ENCODE assay signal across 16 mouse cellular contexts in the genomic region with DNA sequence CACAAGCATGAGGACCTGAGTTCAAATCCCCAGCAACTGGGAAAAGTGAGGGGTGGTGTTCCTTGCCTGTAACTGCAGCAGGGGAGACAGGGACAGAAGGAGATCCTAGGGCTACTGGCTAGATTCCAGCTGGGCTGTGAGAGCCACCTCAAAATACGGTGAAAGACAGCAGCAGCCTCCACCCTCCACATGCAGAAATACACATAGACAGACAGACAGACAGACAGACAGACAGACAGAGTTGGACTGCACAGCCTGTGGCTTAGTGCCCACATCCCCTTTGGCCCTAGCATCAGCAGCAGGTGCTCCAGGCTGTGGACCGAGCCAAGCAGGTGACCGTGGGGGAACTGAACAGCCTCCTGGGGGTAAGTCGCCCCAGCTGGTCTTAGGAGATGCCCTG. TPM values are rescaled to one million over a fixed set of nuclear protein-coding genes. Genes with fewer than 3 reads are reported as not detected.
DNase-seq lines count a peak whose midpoint lies in the region; ATAC-seq and TF ChIP-seq lines count a peak whose summit lies in the region.
"Had no signal": no experiment of that assay in that cellular context is flagged by ENCODE, and none has a peak within 500 bp of the region (broad histone marks: within the 10 kb centered on the region; RNA-seq: fewer than 3 reads in every experiment).

No protein-coding gene starts in this region.

- TF ChIP-seq CTCF in cerebellum, adult 2 months (IDR thresholded peaks at IDR 0.05; ENCODE audit: borderline replicate concordance, insufficient read depth, low read depth, low read length), result no peak
- TF ChIP-seq CTCF in E14TG2a.4 (conservative IDR thresholded peaks at IDR 0.05; ENCODE audit: low read length), result no peak
- TF ChIP-seq CTCF in lung, adult 2 months (IDR thresholded peaks at IDR 0.05; ENCODE audit: insufficient read depth, low read length), result no peak

- DNase-seq in cerebellum, adult 2 months, result peak; percentile 58 to 62
- DNase-seq in cerebellum, adult 8-10 months, result no peak
- no peak for DNase-seq in kidney, postnatal 10 days
- no peak for DNase-seq in lung, postnatal 4 days
- DNase-seq in lung, adult 2 months, result no peak
- DNase-seq: adrenal gland, postnatal 36 days; gastrocnemius, postnatal 25 days; right cerebral cortex, postnatal 4 days had no signal

- TF ChIP-seq POLR2A in cerebellum, adult 2 months (IDR thresholded peaks at IDR 0.05; ENCODE audit: borderline replicate concordance, insufficient read depth, low read length), result no peak
- no peak for TF ChIP-seq POLR2A in lung, adult 2 months (IDR thresholded peaks at IDR 0.05; ENCODE audit: borderline replicate concordance, extremely low read depth, low read depth, low read length)

- H3K4me3 ChIP-seq in cerebellum, adult 2 months (replicated peaks; ENCODE audit: insufficient read depth, low read depth, low read length), result peak overlapping the region; percentile 3
- no peak overlapping the region for H3K4me3 ChIP-seq in kidney, embryonic 15.5 days (replicated peaks)
- H3K4me3 ChIP-seq in E14TG2a.4 (replicated peaks; ENCODE audit: low read length), result peak overlapping the region; percentile 61
- no peak overlapping the region for H3K4me3 ChIP-seq in lung, adult 2 months (replicated peaks; ENCODE audit: extremely low read depth, low read depth, low read length)
- H3K4me3 ChIP-seq: embryonic facial prominence, embryonic 12.5 days; heart, embryonic 12.5 days; intestine, embryonic 15.5 days had no signal

- no peaks in the 10 kb centered on the region for H3K27me3 ChIP-seq in cerebellum, adult 2 months (ENCODE audit: control insufficient read depth, insufficient read depth, low read length)
- peaks cover 23% of the 10 kb centered on the region for H3K27me3 ChIP-seq in kidney, embryonic 15.5 days
- peaks cover 92% of the 10 kb centered on the region for H3K27me3 ChIP-seq in E14TG2a.4 (ENCODE audit: insufficient read depth, low read length)
- H3K27me3 ChIP-seq: Patski had no signal

- H3K27ac ChIP-seq in cerebellum, adult 2 months (ENCODE audit: insufficient read depth, low read length), result peak overlapping the region; percentile 43
- H3K27ac ChIP-seq in kidney, embryonic 15.5 days, result 0 out of 2 replicates have a peak overlapping the region, but pooled peaks have one; percentile 52
- H3K27ac ChIP-seq: embryonic facial prominence, embryonic 12.5 days; intestine, embryonic 15.5 days had no signal

- no peak overlapping the region for H3K9ac ChIP-seq in kidney, embryonic 15.5 days
- H3K9ac ChIP-seq: embryonic facial prominence, embryonic 12.5 days; heart, embryonic 12.5 days; intestine, embryonic 15.5 days; lung, embryonic 14.5 days had no signal

- ATAC-seq in kidney, embryonic 15.5 days (replicated peaks; ENCODE audit: low FRiP score), result no peak
- peak; percentile 46 for ATAC-seq in granulocyte monocyte progenitor cell, adult 5-6 weeks (replicated peaks; ENCODE audit: poor library complexity, severe bottlenecking)
- ATAC-seq: intestine, embryonic 15.5 days; Patski had no signal

- H3K4me1 ChIP-seq in cerebellum, adult 2 months (ENCODE audit: control insufficient read depth, insufficient read depth, low read length), result peaks cover 41% of the 10 kb centered on the region
- H3K4me1 ChIP-seq in kidney, embryonic 15.5 days, result peaks cover 66% of the 10 kb centered on the region
- peaks cover 42% of the 10 kb centered on the region for H3K4me1 ChIP-seq in E14TG2a.4 (replicated peaks; ENCODE audit: low read depth, low read length)
- H3K4me1 ChIP-seq in lung, adult 2 months (ENCODE audit: control insufficient read depth, insufficient read depth, low read length), result peaks cover 5% of the 10 kb centered on the region; the same call in 1 of the 2 replicates

- H3K36me3 ChIP-seq in kidney, embryonic 15.5 days, result peaks cover 17% of the 10 kb centered on the region
- no peaks in the 10 kb centered on the region for H3K36me3 ChIP-seq in E14TG2a.4 (ENCODE audit: insufficient read depth, low read length)
- H3K36me3 ChIP-seq: intestine, embryonic 15.5 days had no signal

- H3K4me2 ChIP-seq in kidney, embryonic 15.5 days, result peak overlapping the region; percentile 51
- H3K4me2 ChIP-seq: embryonic facial prominence, embryonic 12.5 days; heart, embryonic 12.5 days; intestine, embryonic 15.5 days had no signal

- H3K9me3 ChIP-seq in kidney, embryonic 15.5 days (replicated peaks), result no peaks in the 10 kb centered on the region
- no peaks in the 10 kb centered on the region for H3K9me3 ChIP-seq in E14TG2a.4 (ENCODE audit: low read length)
- H3K9me3 ChIP-seq: embryonic facial prominence, embryonic 12.5 days; heart, embryonic 12.5 days; intestine, embryonic 15.5 days had no signal

- WGBS in cerebellum, adult 2 months, result 6% methylated on average over 4 of the region's 4 CpGs
- WGBS in kidney, embryonic 15.5 days, result 61% methylated on average over 4 of the region's 4 CpGs
- WGBS in lung, adult 2 months, result 89% methylated on average over 4 of the region's 4 CpGs

RNA-seq across cellular contexts. Expression of a gene that starts 5.6 kb away (rescaled TPM):
- 282 and 321 TPM in 2 replicates for polyA plus RNA-seq in cerebellum, adult 2 months (2012; rRNA removed)
- 39.3 and 45.6 TPM in 2 replicates for polyA plus RNA-seq in kidney, embryonic 15.5 days (2015; fragmentation: Nextera tagmentation; extraction: Ambion mirVana)
- 4.4 and 5.0 TPM in 2 replicates for total RNA-seq in granulocyte monocyte progenitor cell, adult 5-6 weeks (2014; fragmentation: Nextera tagmentation)
- 0.17 and 2.4 TPM in 2 replicates for total RNA-seq in granulocyte monocyte progenitor cell, adult 5-6 weeks (2017)
- 164 and 218 TPM in 2 replicates for polyA plus RNA-seq in lung, adult 2 months (2012; rRNA removed)

RNA-seq across cellular contexts. Expression of a gene that starts 20.7 kb away (rescaled TPM):
- 1,117 and 1,168 TPM in 2 replicates for polyA plus RNA-seq in cerebellum, adult 2 months (2012; rRNA removed)
- polyA plus RNA-seq in kidney, embryonic 15.5 days (2015; fragmentation: Nextera tagmentation; extraction: Ambion mirVana), result 535 and 630 TPM in 2 replicates
- 216 and 220 TPM in 2 replicates for total RNA-seq in granulocyte monocyte progenitor cell, adult 5-6 weeks (2014; fragmentation: Nextera tagmentation)
- 151 and 250 TPM in 2 replicates for total RNA-seq in granulocyte monocyte progenitor cell, adult 5-6 weeks (2017)
- polyA plus RNA-seq in lung, adult 2 months (2012; rRNA removed), result 1,275 and 1,423 TPM in 2 replicates

RNA-seq across cellular contexts. Expression of a gene that starts 20.9 kb away (rescaled TPM):
- 8.7 and 9.6 TPM in 2 replicates for polyA plus RNA-seq in cerebellum, adult 2 months (2012; rRNA removed)
- polyA plus RNA-seq in kidney, embryonic 15.5 days (2015; fragmentation: Nextera tagmentation; extraction: Ambion mirVana), result 15.6 and 16.8 TPM in 2 replicates
- total RNA-seq in granulocyte monocyte progenitor cell, adult 5-6 weeks (2014; fragmentation: Nextera tagmentation), result 22.2 and 26.0 TPM in 2 replicates
- total RNA-seq in granulocyte monocyte progenitor cell, adult 5-6 weeks (2017), result 4.9 and 7.9 TPM in 2 replicates
- 33.3 and 41.6 TPM in 2 replicates for polyA plus RNA-seq in lung, adult 2 months (2012; rRNA removed)

RNA-seq across cellular contexts. Expression of a gene that starts 26.1 kb away (rescaled TPM):
- polyA plus RNA-seq in cerebellum, adult 2 months (2012; rRNA removed), result 3.6 and 3.7 TPM in 2 replicates
- 0.62 and 0.84 TPM in 2 replicates for polyA plus RNA-seq in kidney, embryonic 15.5 days (2015; fragmentation: Nextera tagmentation; extraction: Ambion mirVana)
- 3.7 and 4.4 TPM in 2 replicates for total RNA-seq in granulocyte monocyte progenitor cell, adult 5-6 weeks (2014; fragmentation: Nextera tagmentation)
- 0.26 and 1.4 TPM in 2 replicates for total RNA-seq in granulocyte monocyte progenitor cell, adult 5-6 weeks (2017)
- polyA plus RNA-seq in lung, adult 2 months (2012; rRNA removed), result 0.57 and 1.1 TPM in 2 replicates

RNA-seq across cellular contexts. Expression of a gene that starts 35.0 kb away (rescaled TPM):
- 105 and 107 TPM in 2 replicates for polyA plus RNA-seq in cerebellum, adult 2 months (2012; rRNA removed)
- polyA plus RNA-seq in kidney, embryonic 15.5 days (2015; fragmentation: Nextera tagmentation; extraction: Ambion mirVana), result 79.0 and 88.6 TPM in 2 replicates
- total RNA-seq in granulocyte monocyte progenitor cell, adult 5-6 weeks (2014; fragmentation: Nextera tagmentation), result 17.0 and 25.7 TPM in 2 replicates
- total RNA-seq in granulocyte monocyte progenitor cell, adult 5-6 weeks (2017), result 4.9 and 6.4 TPM in 2 replicates
- 114 and 117 TPM in 2 replicates for polyA plus RNA-seq in lung, adult 2 months (2012; rRNA removed)

Comparison
In these comparisons a context has a peak if more than half of its experiments do, and no peak if none do; other contexts are left out.
1. DNase-seq: peak in cerebellum, adult 2 months (2 of 2); none in cerebellum, adult 8-10 months (single experiment), kidney, postnatal 10 days (single experiment), lung, postnatal 4 days (0 of 2) and lung, adult 2 months (single experiment).
2. H3K4me3 ChIP-seq: peak in cerebellum, adult 2 months (single experiment) and E14TG2a.4 (single experiment); none in kidney, embryonic 15.5 days (single experiment) and lung, adult 2 months (single experiment).